Mouse (Mus musculus): ENCODE measurements at regions not wholly inside any gene's neighbourhood (a gene's known extent, or its start where the extent isn't known, plus 50 kb on each side); places are given as distances from the start of the nearest gene placed in this dataset.

DNA sequence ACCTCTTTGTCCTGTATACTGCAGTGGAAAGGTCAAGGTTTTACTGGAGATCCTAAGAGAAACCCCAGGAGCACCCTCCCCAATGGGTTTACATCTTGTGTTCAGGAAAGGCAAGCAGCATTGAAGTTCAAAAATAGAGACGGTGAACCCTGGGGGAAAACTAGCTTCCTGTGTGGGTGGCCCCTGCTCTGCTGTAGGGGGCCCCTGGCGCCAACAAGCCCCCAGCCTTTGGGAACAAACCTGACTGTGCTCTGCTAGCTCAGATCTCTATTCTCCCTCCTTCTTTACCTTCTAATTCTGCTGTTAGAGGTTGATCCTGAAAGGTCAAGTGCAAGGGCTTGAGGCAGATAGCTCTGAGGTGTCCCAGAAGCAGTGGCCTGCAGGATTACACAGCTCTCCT is 78.6 kb downstream of the Ets2 start:
- no peaks in the 10 kb centered on the region for H3K27me3 ChIP-seq (ENCODE audit: insufficient read depth, low read length)
- no peaks in the 10 kb centered on the region for H3K36me3 ChIP-seq (ENCODE audit: insufficient read depth, low read length)
- no peak overlapping the region for H3K4me2 ChIP-seq (ENCODE audit: low read depth, low read length)
- H3K9me3 ChIP-seq (ENCODE audit: low read length), result no peaks in the 10 kb centered on the region
- DNase-seq (ENCODE audit: low spot score) (no peak), ATAC-seq (no peak)
- no peak overlapping the region for H3K4me3 ChIP-seq (ENCODE audit: low read length)
- 64% methylated on average over 2 of the region's 2 CpGs for WGBS
- H3K4me1 ChIP-seq (ENCODE audit: insufficient read depth, low read length), result no peaks in the 10 kb centered on the region
- no peak for TF ChIP-seq CTCF (IDR thresholded peaks at IDR 0.05; ENCODE audit: low read depth)
- H3K9ac ChIP-seq (replicated peaks; ENCODE audit: low read length), result no peak overlapping the region
- H3K27ac ChIP-seq, result no peak overlapping the region

GRCm38 (mm10) chr16:95778845-95779722 is 77.2 kb downstream of the Ets2 start:
- WGBS, result 89% methylated on average over 6 of the region's 6 CpGs
- Histone ChIP-seq H3K36me3 (ENCODE audit: insufficient read depth, low read length) (no peaks in the 10 kb centered on the region), H3K27ac (no peak overlapping the region), H3K27me3 (ENCODE audit: insufficient read depth, low read length) (no peaks in the 10 kb centered on the region), H3K4me3 (ENCODE audit: low read length) (no peak overlapping the region), H3K4me2 (ENCODE audit: low read depth, low read length) (no peak overlapping the region), H3K9ac (replicated peaks; ENCODE audit: low read length) (no peak overlapping the region), H3K4me1 (ENCODE audit: insufficient read depth, low read length) (no peaks in the 10 kb centered on the region), H3K9me3 (ENCODE audit: low read length) (no peaks in the 10 kb centered on the region)
- no peak for TF ChIP-seq CTCF (IDR thresholded peaks at IDR 0.05; ENCODE audit: low read depth)
- no peak for ATAC-seq
- no peak for DNase-seq (ENCODE audit: low spot score)

DNA sequence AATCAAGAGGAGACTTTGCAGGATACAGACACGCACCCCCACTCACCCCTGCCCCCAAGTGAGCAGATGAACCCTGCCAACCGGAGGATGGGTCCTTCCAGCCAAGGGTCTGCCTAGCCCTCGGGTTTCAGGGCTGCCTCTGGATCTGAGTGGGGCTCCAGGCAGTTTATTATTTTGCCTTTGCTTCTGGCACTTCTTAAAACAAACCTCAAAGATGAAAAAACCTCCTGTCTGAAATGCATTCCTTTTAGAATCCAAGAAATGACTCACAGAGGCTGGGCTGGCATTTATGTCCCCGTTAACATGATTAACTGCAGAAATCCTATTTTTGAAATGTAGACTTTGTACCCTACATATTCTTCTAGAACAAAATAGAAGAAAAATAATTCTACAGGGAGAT is 76.3 kb downstream of the Ets2 start:
- DNase-seq (ENCODE audit: low spot score), result no peak
- Histone ChIP-seq H3K27ac (no peak overlapping the region), H3K4me3 (ENCODE audit: low read length) (no peak overlapping the region), H3K36me3 (ENCODE audit: insufficient read depth, low read length) (no peaks in the 10 kb centered on the region), H3K27me3 (ENCODE audit: insufficient read depth, low read length) (no peaks in the 10 kb centered on the region), H3K9me3 (ENCODE audit: low read length) (no peaks in the 10 kb centered on the region), H3K9ac (replicated peaks; ENCODE audit: low read length) (no peak overlapping the region), H3K4me2 (ENCODE audit: low read depth, low read length) (no peak overlapping the region), H3K4me1 (ENCODE audit: insufficient read depth, low read length) (no peaks in the 10 kb centered on the region)
- 67% methylated on average over 4 of the region's 4 CpGs for WGBS
- TF ChIP-seq CTCF (IDR thresholded peaks at IDR 0.05; ENCODE audit: low read depth), result no peak
- no peak for ATAC-seq

DNA sequence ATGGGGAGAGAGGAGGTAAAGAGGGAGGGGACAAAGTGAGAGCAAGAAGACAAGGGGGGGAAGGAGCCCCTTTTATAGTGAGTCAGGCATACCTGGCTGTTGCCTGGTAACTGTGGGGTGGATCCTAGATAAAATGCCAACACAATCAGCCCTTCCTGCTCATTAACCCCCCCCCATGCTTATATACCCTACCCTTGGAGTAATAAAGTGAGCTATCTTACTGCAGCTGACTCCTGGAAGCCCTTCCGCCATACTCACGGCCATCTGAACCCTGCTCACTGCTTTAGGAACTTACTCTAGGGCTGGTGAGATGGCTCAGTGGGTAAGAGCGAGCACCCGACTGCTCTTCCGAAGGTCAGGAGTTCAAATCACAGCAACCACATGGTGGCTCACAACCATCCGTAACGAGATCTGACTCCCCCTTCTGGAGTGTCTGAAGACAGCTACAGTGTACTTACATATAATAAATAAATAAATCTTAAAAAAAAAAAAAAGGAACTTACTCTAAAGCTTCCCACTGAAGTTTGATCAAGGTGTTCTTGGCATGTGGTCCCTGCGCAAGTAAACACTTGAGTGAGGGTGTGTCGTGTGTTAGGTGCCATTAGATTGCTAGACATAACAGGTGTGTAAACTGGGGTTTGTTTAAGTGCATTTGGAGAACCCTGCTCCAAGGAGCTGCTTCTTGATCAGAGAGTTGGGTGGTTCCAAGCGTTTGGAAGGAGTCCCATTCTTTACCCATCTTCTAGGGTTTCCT is 74.9 kb downstream of the Ets2 start:
- DNase-seq (ENCODE audit: low spot score), result no peak
- WGBS, result 90% methylated on average over 10 of the region's 10 CpGs
- H3K4me1 ChIP-seq (ENCODE audit: insufficient read depth, low read length), result no peaks in the 10 kb centered on the region

DNA sequence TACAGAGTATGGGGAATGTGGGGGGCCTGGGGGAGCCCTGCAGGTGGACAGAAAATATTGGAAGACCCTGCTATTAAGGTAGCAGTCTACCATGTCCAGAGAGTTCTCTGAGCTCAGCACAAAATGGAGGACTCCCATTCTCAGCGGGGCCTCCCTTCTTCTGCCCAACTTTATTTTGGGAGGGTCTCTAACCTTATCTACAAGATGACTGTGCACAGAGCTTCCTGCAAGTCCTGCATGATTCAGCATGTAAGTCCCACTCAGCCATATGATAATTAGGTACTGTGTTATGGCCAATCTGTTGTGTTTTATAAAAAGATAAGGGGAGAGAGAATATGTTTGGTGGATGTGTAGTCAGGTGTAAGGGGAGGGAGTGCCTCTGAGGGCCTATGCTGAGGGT is 74.1 kb downstream of the Ets2 start:
- 83% methylated on average over 1 of the region's 1 CpGs for WGBS

More for the DNA sequence above, 74.9 kb downstream of the Ets2 start:
- Histone ChIP-seq H3K27ac (no peak overlapping the region), H3K9me3 (ENCODE audit: low read length) (no peaks in the 10 kb centered on the region), H3K27me3 (ENCODE audit: insufficient read depth, low read length) (no peaks in the 10 kb centered on the region), H3K4me3 (ENCODE audit: low read length) (no peak overlapping the region), H3K36me3 (ENCODE audit: insufficient read depth, low read length) (no peaks in the 10 kb centered on the region), H3K9ac (replicated peaks; ENCODE audit: low read length) (no peak overlapping the region), H3K4me2 (ENCODE audit: low read depth, low read length) (no peak overlapping the region)
- no peak for TF ChIP-seq CTCF (IDR thresholded peaks at IDR 0.05; ENCODE audit: low read depth)
- no peak for ATAC-seq

GRCm38 (mm10) chr16:95775361-95775760 is 73.5 kb downstream of the Ets2 start:
- no peak overlapping the region for H3K4me2 ChIP-seq (ENCODE audit: low read depth, low read length)
- TF ChIP-seq CTCF (IDR thresholded peaks at IDR 0.05; ENCODE audit: low read depth), result no peak
- WGBS, result 89% methylated on average over 5 of the region's 5 CpGs
- 0 out of 2 replicates have a peak, but pooled peaks cover 7% of the 10 kb centered on the region for H3K4me1 ChIP-seq (ENCODE audit: insufficient read depth, low read length)
- H3K27ac ChIP-seq, result no peak overlapping the region
- H3K27me3 ChIP-seq (ENCODE audit: insufficient read depth, low read length), result no peaks in the 10 kb centered on the region
- no peaks in the 10 kb centered on the region for H3K36me3 ChIP-seq (ENCODE audit: insufficient read depth, low read length)
- no peak overlapping the region for H3K4me3 ChIP-seq (ENCODE audit: low read length)
- ATAC-seq (no peak), DNase-seq (ENCODE audit: low spot score) (no peak)
- no peaks in the 10 kb centered on the region for H3K9me3 ChIP-seq (ENCODE audit: low read length)
- H3K9ac ChIP-seq (replicated peaks; ENCODE audit: low read length), result no peak overlapping the region

More for the DNA sequence above, 74.1 kb downstream of the Ets2 start:
- Histone ChIP-seq H3K9me3 (ENCODE audit: low read length) (no peaks in the 10 kb centered on the region), H3K36me3 (ENCODE audit: insufficient read depth, low read length) (no peaks in the 10 kb centered on the region), H3K27ac (no peak overlapping the region), H3K9ac (replicated peaks; ENCODE audit: low read length) (no peak overlapping the region), H3K27me3 (ENCODE audit: insufficient read depth, low read length) (no peaks in the 10 kb centered on the region), H3K4me3 (ENCODE audit: low read length) (no peak overlapping the region), H3K4me2 (ENCODE audit: low read depth, low read length) (no peak overlapping the region), H3K4me1 (ENCODE audit: insufficient read depth, low read length) (0 out of 2 replicates have a peak, but pooled peaks cover 3% of the 10 kb centered on the region)
- no peak for DNase-seq (ENCODE audit: low spot score)
- TF ChIP-seq CTCF (IDR thresholded peaks at IDR 0.05; ENCODE audit: low read depth), result no peak
- no peak for ATAC-seq
